Mouse (Mus musculus): ENCODE results near the gene Arpin. TPM values are rescaled to one million over a fixed set of nuclear protein-coding genes. Genes with fewer than 3 reads are reported as not detected.

Gene Arpin
- polyA plus RNA-seq, 1 experiment: 43.8 TPM

DNA sequence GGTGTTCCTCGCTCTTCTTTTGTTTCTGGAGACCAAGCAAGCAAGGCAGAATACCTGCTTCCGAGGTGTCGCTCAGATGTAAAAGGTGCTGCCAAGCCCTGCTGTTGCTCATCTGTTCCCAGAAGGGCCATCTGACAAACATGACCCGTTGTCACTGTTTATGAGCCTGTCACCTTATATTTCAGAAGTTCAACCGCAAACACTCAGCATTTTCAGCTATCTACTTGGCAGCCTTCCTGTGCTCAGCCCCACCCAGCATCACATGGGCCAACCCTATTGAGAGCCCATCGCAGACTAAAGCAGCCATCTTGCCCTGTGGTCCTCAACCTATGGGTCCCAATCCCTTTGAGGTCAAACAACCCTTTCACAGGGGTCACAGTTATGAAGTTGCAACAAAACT, 34.4 kb downstream of the Arpin start:
- H3K4me3 ChIP-seq (ENCODE audit: insufficient read depth, low read length): no peak overlapping the region
- H3K4me1 ChIP-seq (ENCODE audit: control insufficient read depth, insufficient read depth, low read length): peaks cover 3% of the 10 kb centered on the region; the same call in 1 of the 2 replicates
- TF ChIP-seq CTCF (IDR thresholded peaks at IDR 0.05; ENCODE audit: borderline replicate concordance, insufficient read depth, low read length) (no peak), POLR2A (IDR thresholded peaks at IDR 0.05; ENCODE audit: low read depth, low read length) (no peak)
- no peak overlapping the region for H3K27ac ChIP-seq (ENCODE audit: insufficient read depth, low read length)

DNA sequence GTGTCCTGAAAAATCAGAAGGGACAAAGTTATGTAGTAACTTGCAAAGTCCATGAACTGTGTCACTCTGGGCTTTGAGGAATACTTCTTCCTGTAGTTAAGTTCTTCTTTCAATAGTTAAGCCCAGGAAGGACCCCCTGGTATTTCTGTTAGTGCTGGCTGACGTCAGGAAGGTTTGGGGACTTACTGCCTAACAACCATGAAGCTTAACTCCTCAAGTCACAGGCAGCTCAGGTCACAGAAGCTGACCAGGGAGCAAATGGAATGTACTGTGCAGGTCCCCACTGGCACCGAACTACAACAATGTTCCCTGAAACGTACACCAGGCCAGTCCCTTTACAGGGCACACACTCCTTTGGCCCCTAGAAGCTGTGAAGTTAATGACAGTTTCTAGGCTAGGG, 39.9 kb downstream of the Arpin start:
- Histone ChIP-seq H3K4me3 (ENCODE audit: insufficient read depth, low read length) (no peak overlapping the region), H3K4me1 (ENCODE audit: control insufficient read depth, insufficient read depth, low read length) (0 out of 2 replicates have a peak, but pooled peaks cover 2% of the 10 kb centered on the region), H3K27ac (ENCODE audit: insufficient read depth, low read length) (no peak overlapping the region)
- TF ChIP-seq CTCF (IDR thresholded peaks at IDR 0.05; ENCODE audit: borderline replicate concordance, insufficient read depth, low read length) (no peak), POLR2A (IDR thresholded peaks at IDR 0.05; ENCODE audit: low read depth, low read length) (no peak)

DNA sequence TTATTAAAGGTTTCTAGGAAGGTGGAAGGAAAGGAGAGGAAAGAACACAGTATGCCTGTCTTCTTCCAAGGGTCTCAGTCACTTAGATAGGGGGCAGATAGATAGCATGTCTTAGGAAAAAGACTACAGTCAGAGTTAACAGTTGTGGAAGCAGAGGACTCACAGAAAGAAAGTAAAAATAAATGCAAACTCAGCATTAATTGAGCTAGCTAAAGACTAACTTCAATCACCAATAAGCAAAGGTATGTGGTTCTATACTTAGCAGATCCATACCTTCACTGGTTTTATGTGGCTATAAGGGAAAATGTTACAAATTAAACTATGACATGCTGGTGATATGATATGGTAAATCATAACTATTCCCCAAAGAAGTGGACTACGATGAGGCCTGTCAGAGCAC, 40.4 kb downstream of the Arpin start:
- Histone ChIP-seq H3K27ac (ENCODE audit: insufficient read depth, low read length) (no peak overlapping the region), H3K4me1 (ENCODE audit: control insufficient read depth, insufficient read depth, low read length) (0 out of 2 replicates have a peak, but pooled peaks cover 2% of the 10 kb centered on the region), H3K4me3 (ENCODE audit: insufficient read depth, low read length) (no peak overlapping the region)
- TF ChIP-seq POLR2A (IDR thresholded peaks at IDR 0.05; ENCODE audit: low read depth, low read length) (no peak), CTCF (IDR thresholded peaks at IDR 0.05; ENCODE audit: borderline replicate concordance, insufficient read depth, low read length) (no peak)

DNA sequence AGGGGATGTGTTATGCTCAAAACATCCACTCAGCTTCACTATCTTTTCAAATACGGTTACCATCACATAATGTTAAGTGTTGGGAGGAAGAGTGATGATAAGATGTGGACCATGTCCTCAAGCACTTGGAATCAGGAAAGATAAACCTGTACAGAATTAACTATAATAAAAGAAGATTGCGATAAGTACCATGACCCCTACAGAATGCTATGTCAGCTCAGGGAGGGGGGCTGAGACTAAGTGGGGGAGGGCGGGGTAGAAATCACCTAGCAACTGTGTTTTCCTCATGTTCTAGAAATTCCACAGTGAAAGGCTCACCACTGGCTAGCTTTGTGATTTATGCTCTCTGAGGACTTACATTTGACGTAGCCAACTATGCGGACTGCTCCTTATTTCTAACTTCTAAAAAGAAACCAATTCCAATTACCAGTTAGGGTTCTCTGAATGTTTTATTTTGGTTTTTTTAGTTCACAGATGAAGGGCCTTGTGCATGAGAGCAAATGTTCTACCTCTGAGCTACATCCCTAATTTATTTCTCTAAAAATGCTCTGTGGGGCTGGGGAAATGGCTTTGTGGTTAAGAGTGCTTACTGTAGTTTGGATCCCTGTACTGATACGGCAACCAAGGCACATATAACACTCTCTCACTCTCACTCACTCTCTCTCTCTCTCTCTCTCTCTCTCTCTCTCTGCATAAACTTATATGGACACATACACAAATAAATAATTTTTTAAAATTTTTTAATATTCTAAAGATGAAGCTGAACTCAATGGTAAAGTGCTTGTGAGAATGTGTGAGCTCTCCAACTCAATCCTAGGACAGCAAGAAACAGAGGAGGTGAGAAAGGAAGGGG, 42.4 kb downstream of the Arpin start:
- Histone ChIP-seq H3K27ac (ENCODE audit: insufficient read depth, low read length) (peak overlapping the region; percentile 64), H3K4me1 (ENCODE audit: control insufficient read depth, insufficient read depth, low read length) (0 out of 2 replicates have a peak, but pooled peaks cover 2% of the 10 kb centered on the region), H3K4me3 (ENCODE audit: insufficient read depth, low read length) (no peak overlapping the region)
- TF ChIP-seq CTCF (IDR thresholded peaks at IDR 0.05; ENCODE audit: borderline replicate concordance, insufficient read depth, low read length): no peak
- TF ChIP-seq POLR2A (IDR thresholded peaks at IDR 0.05; ENCODE audit: low read depth, low read length): no peak

DNA sequence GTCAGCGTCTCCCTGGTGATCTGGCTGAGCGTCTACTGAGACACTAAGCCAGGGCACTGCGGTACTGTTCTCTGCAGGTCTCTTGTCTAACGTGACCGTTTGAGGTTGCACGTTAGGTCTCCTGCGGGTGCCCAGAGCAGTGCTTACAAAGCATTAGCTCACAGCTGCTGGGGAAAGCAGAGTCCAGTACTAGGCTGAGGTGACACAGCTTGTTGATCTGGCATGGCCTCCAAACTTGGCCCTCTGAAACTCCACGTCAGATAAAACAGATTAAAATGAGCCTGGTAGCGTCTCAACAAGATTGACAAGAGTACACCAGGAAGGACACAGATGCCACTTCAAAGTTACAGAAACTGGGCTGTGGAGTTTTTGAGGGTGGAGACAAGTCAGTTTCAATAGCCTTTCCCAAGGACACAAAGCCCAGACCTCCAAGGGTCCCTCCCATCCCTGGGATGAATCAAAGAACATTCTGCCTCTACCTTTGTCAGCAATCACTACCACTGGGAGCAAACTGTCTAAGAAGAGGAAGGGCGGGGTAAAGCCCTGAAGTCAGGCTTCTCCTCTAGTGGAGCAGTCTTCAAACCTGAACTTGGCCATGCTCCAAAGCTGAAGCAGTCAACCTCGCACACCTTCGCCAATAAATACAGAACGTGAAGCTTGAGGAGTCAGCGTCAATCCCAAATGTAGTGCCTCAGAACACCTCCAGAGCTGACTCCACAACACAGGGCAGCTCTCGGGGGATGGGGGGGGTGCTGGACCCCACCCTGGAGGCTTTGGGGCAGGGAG, 44.5 kb downstream of the Arpin start:
- no peak overlapping the region for H3K27ac ChIP-seq (ENCODE audit: insufficient read depth, low read length)
- 0 out of 2 replicates have a peak, but pooled peaks cover 2% of the 10 kb centered on the region for H3K4me1 ChIP-seq (ENCODE audit: control insufficient read depth, insufficient read depth, low read length)
- TF ChIP-seq CTCF (IDR thresholded peaks at IDR 0.05; ENCODE audit: borderline replicate concordance, insufficient read depth, low read length) (no peak), POLR2A (IDR thresholded peaks at IDR 0.05; ENCODE audit: low read depth, low read length) (no peak)
- no peak overlapping the region for H3K4me3 ChIP-seq (ENCODE audit: insufficient read depth, low read length)

DNA sequence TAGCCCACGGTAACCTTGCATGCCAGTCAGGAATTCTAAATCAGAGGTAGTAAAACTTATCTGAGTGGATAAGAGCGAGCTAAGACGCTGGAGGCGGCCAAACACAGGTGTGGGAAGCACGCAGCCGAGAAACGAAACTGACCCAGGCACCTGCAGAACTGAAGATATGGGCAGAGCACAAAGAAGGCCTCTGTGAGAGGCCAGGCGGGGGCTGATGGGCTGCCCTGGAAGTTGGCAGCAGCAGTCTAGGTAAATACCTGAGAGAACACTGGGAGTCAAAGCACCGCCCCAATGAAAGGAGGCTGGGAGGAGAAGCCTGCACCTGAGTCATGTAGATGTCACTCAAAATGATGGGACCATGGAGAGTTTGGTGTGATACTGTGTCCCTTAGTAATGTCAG, 46.6 kb downstream of the Arpin start:
- H3K27ac ChIP-seq (ENCODE audit: insufficient read depth, low read length): no peak overlapping the region
- H3K4me3 ChIP-seq (ENCODE audit: insufficient read depth, low read length): no peak overlapping the region
- no peak for TF ChIP-seq POLR2A (IDR thresholded peaks at IDR 0.05; ENCODE audit: low read depth, low read length)
- 0 out of 2 replicates have a peak, but pooled peaks cover 2% of the 10 kb centered on the region for H3K4me1 ChIP-seq (ENCODE audit: control insufficient read depth, insufficient read depth, low read length)

DNA sequence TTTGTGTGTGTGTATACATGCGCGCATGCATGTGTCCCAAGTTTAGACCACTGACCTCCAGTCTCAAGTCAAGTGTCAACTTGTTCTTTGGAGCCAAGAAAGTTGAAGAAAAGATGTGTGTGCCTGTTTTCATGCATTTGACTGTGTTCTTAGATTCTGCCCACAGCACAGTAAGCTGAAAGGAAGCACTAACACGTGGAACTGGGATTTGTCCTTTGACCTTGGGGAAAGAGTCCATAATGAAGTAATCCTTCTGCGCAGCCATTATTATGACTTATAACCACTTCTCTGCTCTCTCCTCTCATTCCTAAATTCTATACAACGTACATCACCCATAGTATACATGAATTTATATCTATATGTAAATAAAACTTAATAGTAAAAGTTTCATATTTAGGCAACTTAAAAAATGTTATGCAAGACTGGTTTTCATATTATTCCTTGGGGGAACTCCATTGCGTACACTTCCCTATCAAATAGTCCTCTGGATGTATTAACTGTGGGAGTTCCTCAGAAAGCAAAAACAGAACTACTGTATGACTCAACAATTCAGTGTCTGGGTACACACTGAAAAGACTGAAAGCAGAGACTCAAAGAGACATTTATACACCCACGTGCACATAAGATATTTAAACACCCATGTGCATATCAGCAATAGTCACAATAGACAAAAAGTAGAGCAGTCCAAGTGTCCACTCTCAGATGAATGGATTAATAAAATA, 51.4 kb downstream of the Arpin start:
- H3K4me1 ChIP-seq (ENCODE audit: control insufficient read depth, insufficient read depth, low read length): peaks cover 15% of the 10 kb centered on the region; the same call in 1 of the 2 replicates
- no peak for TF ChIP-seq CTCF (IDR thresholded peaks at IDR 0.05; ENCODE audit: borderline replicate concordance, insufficient read depth, low read length)
- TF ChIP-seq POLR2A (IDR thresholded peaks at IDR 0.05; ENCODE audit: low read depth, low read length): no peak
- H3K27ac ChIP-seq (ENCODE audit: insufficient read depth, low read length): no peak overlapping the region
- H3K4me3 ChIP-seq (ENCODE audit: insufficient read depth, low read length): no peak overlapping the region

DNA sequence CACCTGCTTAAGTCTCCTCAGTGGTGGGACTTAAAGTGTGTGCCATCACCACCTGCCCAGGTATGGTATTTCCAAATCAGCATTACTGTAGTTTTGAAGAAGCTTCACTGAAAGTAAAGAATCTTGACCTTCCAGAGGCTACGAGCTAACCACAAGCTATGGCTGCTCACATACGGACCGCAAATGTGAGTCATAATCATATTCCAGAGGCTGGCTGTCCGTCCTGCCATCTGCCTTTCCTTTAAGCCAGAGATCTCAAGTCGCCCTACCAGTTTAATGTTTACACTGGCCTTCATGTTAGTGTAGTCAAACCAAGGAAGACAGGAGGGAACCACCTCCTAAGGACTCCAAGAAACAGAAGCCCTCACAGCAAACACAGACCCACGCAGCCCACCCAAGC, 53.3 kb downstream of the Arpin start:
- TF ChIP-seq CTCF (IDR thresholded peaks at IDR 0.05; ENCODE audit: borderline replicate concordance, insufficient read depth, low read length) (no peak), POLR2A (IDR thresholded peaks at IDR 0.05; ENCODE audit: low read depth, low read length) (no peak)
- Histone ChIP-seq H3K4me3 (ENCODE audit: insufficient read depth, low read length) (no peak overlapping the region), H3K27ac (ENCODE audit: insufficient read depth, low read length) (peak overlapping the region; percentile 92), H3K4me1 (ENCODE audit: control insufficient read depth, insufficient read depth, low read length) (peaks cover 15% of the 10 kb centered on the region; the same call in 1 of the 2 replicates)

DNA sequence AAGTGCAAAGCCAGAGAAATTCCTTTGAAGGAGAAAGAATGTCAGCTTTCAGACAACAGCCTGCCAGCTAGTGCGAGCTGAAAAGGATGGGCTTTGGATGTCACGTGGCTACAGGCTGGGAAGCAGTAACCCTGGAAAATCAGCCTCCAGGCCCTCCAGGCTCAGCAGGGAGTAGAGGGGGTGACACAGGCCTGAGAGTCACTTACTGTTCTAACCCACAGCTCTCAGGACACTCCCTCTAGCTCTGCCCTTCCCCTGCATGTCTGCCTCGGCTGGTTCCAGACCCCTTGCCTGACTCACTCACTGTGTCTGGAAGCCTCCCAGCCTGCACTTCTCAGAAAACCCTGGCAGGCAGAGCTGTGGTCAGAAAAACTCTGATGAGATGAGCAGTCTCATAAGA, 54.2 kb downstream of the Arpin start:
- H3K27ac ChIP-seq (ENCODE audit: insufficient read depth, low read length): peak overlapping the region; percentile 92
- TF ChIP-seq CTCF (IDR thresholded peaks at IDR 0.05; ENCODE audit: borderline replicate concordance, insufficient read depth, low read length) (no peak), POLR2A (IDR thresholded peaks at IDR 0.05; ENCODE audit: low read depth, low read length) (no peak; the same call in 1 of the 2 replicates)
- no peak overlapping the region for H3K4me3 ChIP-seq (ENCODE audit: insufficient read depth, low read length)
- H3K4me1 ChIP-seq (ENCODE audit: control insufficient read depth, insufficient read depth, low read length): peaks cover 15% of the 10 kb centered on the region; the same call in 1 of the 2 replicates
